Mouse (Mus musculus) limb, embryonic 15.5 days (tissue): Measurements from ENCODE around the gene Tmem108. TPM values are rescaled to one million over a fixed set of nuclear protein-coding genes. Genes with fewer than 3 reads are reported as not detected.

ENCODE experiments used
- ATAC-seq: fragments of 200-750 bp; cut with Nextera tagmentation; 2 replicates; pipeline ENCODE4 v1.8.0; 2017; ENCODE audit warnings: low read depth, moderate TSS enrichment; ENCODE audit not compliant: insufficient number of reproducible peaks, low FRiP score, low TSS enrichment
- H3K27ac ChIP-seq: fragments of 300-500 bp; sonication (generic); 2 replicates; pipeline ENCODE4 v1.5.1; 2015; ENCODE audit warnings: moderate library complexity, mild to moderate bottlenecking, inconsistent platforms
- H3K27me3 ChIP-seq: fragments of 300-500 bp; sonication (generic); 2 replicates; pipeline ENCODE4 v1.6.1; 2015; ENCODE audit warnings: inconsistent platforms
- H3K36me3 ChIP-seq: fragments of 300-500 bp; sonication (generic); 2 replicates; pipeline ENCODE4 v1.6.1; 2015; ENCODE audit warnings: inconsistent platforms
- H3K4me1 ChIP-seq: fragments of 300-500 bp; sonication (generic); 2 replicates; pipeline ENCODE4 v1.6.1; 2015; ENCODE audit warnings: inconsistent platforms
- H3K4me2 ChIP-seq: fragments of 300-500 bp; sonication (generic); 2 replicates; pipeline ENCODE4 v1.6.1; 2015; ENCODE audit warnings: mild to moderate bottlenecking, inconsistent platforms
- H3K4me3 ChIP-seq: fragments of 300-500 bp; sonication (generic); 2 replicates; pipeline ENCODE4 v1.5.1; 2015; ENCODE audit warnings: mild to moderate bottlenecking, inconsistent platforms
- H3K9ac ChIP-seq: fragments of 300-500 bp; sonication (generic); 2 replicates; pipeline ENCODE4 v1.6.1; 2015; ENCODE audit warnings: inconsistent platforms
- H3K9me3 ChIP-seq: fragments of 300-500 bp; sonication (generic); 2 replicates; pipeline ENCODE4 v1.6.1; 2016; ENCODE audit warnings: inconsistent platforms
- WGBS: fragments of 180-500 bp; shearing (Covaris S2); methylation state at CpG from one replicate; pipeline ENCODE4 v1.1.7; 2015; 5-methylcytosine and 5-hydroxymethylcytosine counted together
- polyA plus RNA-seq: library from polyadenylated mRNA; unstranded; fragments of >200 nt; fragmentation: Nextera tagmentation; extraction: Ambion mirVana; gene quantifications from 2 replicates; pipeline ENCODE4 v1.2.1, GENCODE M21; 2015

Tmem108 gene
- polyA plus RNA-seq, 1 experiment from 2014 or later: 6.4 TPM

DNA sequence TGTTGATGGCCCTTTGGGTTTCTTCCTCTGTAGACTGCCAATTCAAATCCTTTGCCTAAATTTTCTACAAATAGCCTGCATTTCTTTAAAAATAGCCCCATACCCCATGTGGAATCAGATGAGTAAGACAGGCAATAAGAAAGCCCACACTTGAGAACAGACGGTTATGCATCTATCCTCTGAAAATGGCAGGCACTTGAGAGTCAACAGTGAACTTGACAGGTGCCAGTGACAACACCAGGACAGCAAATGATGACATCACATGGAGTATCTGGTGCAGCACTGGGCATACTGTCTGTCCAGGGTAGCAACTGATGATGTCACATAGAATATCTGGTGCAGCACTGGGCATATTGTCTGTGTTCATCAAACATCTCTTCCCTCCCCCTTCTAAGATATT is 61.4 kb downstream of the Tmem108 start:
- H3K27me3 ChIP-seq: no peaks in the 10 kb centered on the region
- no peak overlapping the region for H3K27ac ChIP-seq
- H3K36me3 ChIP-seq: no peaks in the 10 kb centered on the region
- no peak for ATAC-seq
- no peak overlapping the region for H3K4me2 ChIP-seq
- no peak overlapping the region for H3K9ac ChIP-seq
- no peaks in the 10 kb centered on the region for H3K9me3 ChIP-seq
- H3K4me1 ChIP-seq: no peaks in the 10 kb centered on the region
- H3K4me3 ChIP-seq: no peak overlapping the region
- 79% methylated on average over 1 of the region's 1 CpGs for WGBS

- Histone ChIP-seq H3K27ac (no peak overlapping the region), H3K27me3 (no peaks in the 10 kb centered on the region), H3K36me3 (no peaks in the 10 kb centered on the region), H3K9ac (no peak overlapping the region), H3K4me2 (no peak overlapping the region), H3K4me1 (peaks cover 8% of the 10 kb centered on the region), H3K4me3 (no peak overlapping the region), H3K9me3 (no peaks in the 10 kb centered on the region)
- ATAC-seq: no peak
- WGBS: 78% methylated on average over 6 of the region's 6 CpGs
Observed at GRCm38 (mm10) chr9:103696967-103697366, 64.7 kb downstream of the Tmem108 start.

DNA sequence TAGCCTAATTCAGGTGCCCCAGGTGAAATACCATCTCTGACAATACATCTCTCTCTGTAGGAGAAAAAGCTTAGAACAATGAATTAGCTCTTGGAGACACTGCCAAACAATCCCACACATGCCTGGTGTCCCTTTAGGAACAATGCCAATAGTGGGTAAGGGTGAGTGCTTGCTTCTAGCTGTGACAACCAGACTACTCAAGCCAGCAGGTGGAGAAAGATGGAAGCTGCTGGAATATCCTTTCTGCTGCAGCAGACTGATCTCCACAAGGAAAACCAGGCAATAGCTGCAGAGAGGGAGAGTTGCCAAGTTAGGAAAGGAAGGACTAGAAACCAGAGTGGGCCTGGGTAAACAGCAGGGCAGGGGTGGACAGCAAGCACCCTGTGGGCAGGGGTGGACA is 67.8 kb downstream of the Tmem108 start:
- Histone ChIP-seq H3K27ac (no peak overlapping the region), H3K9ac (no peak overlapping the region), H3K4me1 (peaks cover 8% of the 10 kb centered on the region), H3K27me3 (no peaks in the 10 kb centered on the region), H3K4me3 (no peak overlapping the region), H3K4me2 (no peak overlapping the region), H3K36me3 (no peaks in the 10 kb centered on the region), H3K9me3 (no peaks in the 10 kb centered on the region)
- no peak for ATAC-seq

DNA sequence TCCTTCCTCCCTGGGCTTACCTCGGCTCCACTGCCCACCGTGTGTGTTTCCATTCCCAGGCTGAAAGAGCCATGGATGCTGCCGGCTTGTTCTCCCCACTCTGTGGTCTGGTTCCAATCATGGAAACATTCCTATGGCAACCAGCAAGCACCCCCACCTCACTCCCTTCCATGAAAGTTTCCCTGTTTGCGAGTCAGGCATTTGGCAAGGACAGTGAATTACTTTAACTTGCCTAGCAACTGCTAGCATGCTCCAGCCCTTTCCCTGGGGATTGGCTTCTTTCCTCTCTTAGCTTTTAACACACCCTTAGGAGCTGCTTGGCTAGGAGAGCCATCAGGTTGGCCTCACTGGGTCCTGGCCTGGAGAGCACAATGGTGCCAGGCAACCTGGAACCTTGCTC is 68.9 kb downstream of the Tmem108 start:
- H3K36me3 ChIP-seq: no peaks in the 10 kb centered on the region
- H3K27ac ChIP-seq: no peak overlapping the region
- H3K9ac ChIP-seq: no peak overlapping the region
- no peak overlapping the region for H3K4me3 ChIP-seq
- H3K27me3 ChIP-seq: no peaks in the 10 kb centered on the region
- no peaks in the 10 kb centered on the region for H3K9me3 ChIP-seq
- peak; percentile 63; the same call in 1 of the 2 replicates for ATAC-seq
- H3K4me1 ChIP-seq: peaks cover 8% of the 10 kb centered on the region
- 21% methylated on average over 4 of the region's 4 CpGs for WGBS
- no peak overlapping the region; the same call in 1 of the 2 replicates for H3K4me2 ChIP-seq

GRCm38 (mm10) chr9:103691847-103692246 is 69.8 kb downstream of the Tmem108 start:
- H3K36me3 ChIP-seq: no peaks in the 10 kb centered on the region
- ATAC-seq: no peak
- H3K4me3 ChIP-seq: no peak overlapping the region
- H3K4me2 ChIP-seq: no peak overlapping the region
- 89% methylated on average over 9 of the region's 9 CpGs for WGBS
- H3K27me3 ChIP-seq: no peaks in the 10 kb centered on the region
- H3K27ac ChIP-seq: no peak overlapping the region
- H3K9ac ChIP-seq: no peak overlapping the region
- no peaks in the 10 kb centered on the region for H3K9me3 ChIP-seq
- H3K4me1 ChIP-seq: peaks cover 13% of the 10 kb centered on the region

GRCm38 (mm10) chr9:103690446-103690845 is 71.2 kb downstream of the Tmem108 start:
- Histone ChIP-seq H3K36me3 (no peaks in the 10 kb centered on the region), H3K4me2 (no peak overlapping the region), H3K9ac (no peak overlapping the region), H3K4me1 (peaks cover 13% of the 10 kb centered on the region), H3K27ac (no peak overlapping the region), H3K9me3 (no peaks in the 10 kb centered on the region), H3K4me3 (no peak overlapping the region), H3K27me3 (no peaks in the 10 kb centered on the region)
- 58% methylated on average over 3 of the region's 3 CpGs for WGBS
- ATAC-seq: no peak

- no peak overlapping the region for H3K4me3 ChIP-seq
- H3K4me2 ChIP-seq: no peak overlapping the region
- ATAC-seq: no peak
- no peaks in the 10 kb centered on the region for H3K27me3 ChIP-seq
- H3K9me3 ChIP-seq: no peaks in the 10 kb centered on the region
- no peak overlapping the region for H3K9ac ChIP-seq
- no peak overlapping the region for H3K27ac ChIP-seq
- peaks cover 13% of the 10 kb centered on the region for H3K4me1 ChIP-seq
- WGBS: 55% methylated on average over 7 of the region's 7 CpGs
- no peaks in the 10 kb centered on the region for H3K36me3 ChIP-seq
Observed at GRCm38 (mm10) chr9:103689697-103690096, 71.9 kb downstream of the Tmem108 start.

DNA sequence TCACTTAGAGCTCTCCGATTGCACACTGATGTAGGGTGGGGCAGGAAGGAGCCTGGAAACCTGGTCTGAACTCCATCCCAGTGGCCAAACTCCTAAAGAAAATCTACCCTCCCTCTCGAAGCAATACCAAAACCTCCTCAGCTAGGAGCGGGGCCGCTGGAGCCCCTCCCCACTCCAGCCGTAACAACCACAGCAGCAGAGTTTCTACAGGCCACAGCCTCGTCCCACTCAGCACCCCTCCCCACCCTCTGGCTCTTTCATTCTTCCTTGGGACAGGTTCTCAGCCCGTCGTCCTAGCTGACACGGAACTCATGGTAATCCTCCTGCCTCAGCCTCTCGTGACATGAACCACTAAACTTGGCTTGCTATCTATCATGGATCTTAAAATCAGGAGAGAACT is 72.6 kb downstream of the Tmem108 start:
- H3K27me3 ChIP-seq: no peaks in the 10 kb centered on the region
- no peak overlapping the region for H3K4me3 ChIP-seq
- H3K27ac ChIP-seq: no peak overlapping the region
- H3K4me1 ChIP-seq: peaks cover 13% of the 10 kb centered on the region
- ATAC-seq: no peak
- 78% methylated on average over 10 of the region's 10 CpGs for WGBS
- no peaks in the 10 kb centered on the region for H3K36me3 ChIP-seq
- no peak overlapping the region for H3K4me2 ChIP-seq
- no peak overlapping the region for H3K9ac ChIP-seq
- no peaks in the 10 kb centered on the region for H3K9me3 ChIP-seq

- 51% methylated on average over 6 of the region's 6 CpGs for WGBS
- ATAC-seq: no peak
- no peak overlapping the region for H3K9ac ChIP-seq
- no peak overlapping the region for H3K4me3 ChIP-seq
- no peaks in the 10 kb centered on the region for H3K9me3 ChIP-seq
- H3K4me2 ChIP-seq: no peak overlapping the region
- no peak overlapping the region for H3K27ac ChIP-seq
- H3K4me1 ChIP-seq: peaks cover 6% of the 10 kb centered on the region
- H3K27me3 ChIP-seq: no peaks in the 10 kb centered on the region
- H3K36me3 ChIP-seq: no peaks in the 10 kb centered on the region
Observed at GRCm38 (mm10) chr9:103687130-103687529, 74.5 kb downstream of the Tmem108 start.

- Histone ChIP-seq H3K36me3 (no peaks in the 10 kb centered on the region), H3K4me2 (no peak overlapping the region), H3K4me1 (peaks cover 11% of the 10 kb centered on the region), H3K9ac (no peak overlapping the region), H3K27ac (no peak overlapping the region), H3K27me3 (no peaks in the 10 kb centered on the region), H3K4me3 (no peak overlapping the region), H3K9me3 (no peaks in the 10 kb centered on the region)
- 52% methylated on average over 4 of the region's 4 CpGs for whole genome bisulfite sequencing
- no peak for ATAC-seq
Observed at GRCm38 (mm10) chr9:103681741-103682330, 79.8 kb downstream of the Tmem108 start.

DNA sequence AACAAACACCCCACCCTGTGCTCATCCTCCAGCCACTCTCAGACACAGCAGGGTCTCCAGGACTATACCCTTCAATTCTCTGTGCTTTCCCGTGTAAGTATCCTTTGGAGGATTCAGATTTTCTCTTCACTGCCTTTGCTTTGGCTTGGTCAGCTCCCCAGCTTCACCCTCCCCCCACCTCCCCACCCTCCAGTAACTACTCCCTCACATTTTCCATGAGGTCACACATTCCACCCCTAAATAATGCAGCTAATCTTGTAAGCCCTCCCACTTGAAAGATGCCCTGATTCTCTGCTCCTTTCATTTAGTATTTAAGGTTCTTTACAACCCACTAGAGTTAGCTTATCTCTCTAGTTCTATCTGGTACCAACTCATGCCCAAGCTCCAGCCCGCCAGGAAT is 82.4 kb downstream of the Tmem108 start:
- Histone ChIP-seq H3K27ac (no peak overlapping the region), H3K9me3 (no peaks in the 10 kb centered on the region), H3K9ac (no peak overlapping the region), H3K4me1 (peaks cover 11% of the 10 kb centered on the region), H3K4me2 (no peak overlapping the region), H3K27me3 (no peaks in the 10 kb centered on the region), H3K36me3 (no peaks in the 10 kb centered on the region), H3K4me3 (no peak overlapping the region)
- 32% methylated on average over 2 of the region's 2 CpGs for WGBS
- ATAC-seq: no peak

DNA sequence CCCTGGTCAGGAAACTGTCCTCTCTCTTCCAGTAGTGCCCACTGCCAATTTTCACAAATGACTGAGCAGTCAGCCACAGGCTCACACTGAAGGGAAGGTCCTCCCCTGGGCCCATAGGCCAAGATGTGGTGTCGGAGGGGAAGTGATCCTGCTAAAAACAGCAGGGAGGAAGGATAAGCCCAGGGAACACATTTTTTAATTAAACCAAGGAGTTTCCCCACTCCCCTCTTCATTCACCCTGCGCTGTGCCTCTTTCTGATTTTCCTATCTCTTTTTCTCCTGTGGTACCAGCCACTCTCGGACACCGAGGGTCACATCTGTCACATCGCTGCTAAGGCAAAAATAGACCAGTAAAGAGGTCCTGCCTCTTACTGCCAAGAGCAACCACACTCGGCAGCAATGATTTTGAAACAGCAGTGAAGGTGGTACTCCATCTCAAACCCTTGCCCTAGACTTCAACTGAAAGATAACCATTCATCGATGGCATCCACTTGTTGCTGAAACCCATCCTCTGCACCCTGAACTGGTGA is 83.0 kb downstream of the Tmem108 start:
- Histone ChIP-seq H3K27me3 (no peaks in the 10 kb centered on the region), H3K4me1 (peaks cover 11% of the 10 kb centered on the region), H3K9ac (no peak overlapping the region), H3K4me3 (no peak overlapping the region), H3K36me3 (no peaks in the 10 kb centered on the region), H3K4me2 (no peak overlapping the region), H3K9me3 (no peaks in the 10 kb centered on the region), H3K27ac (no peak overlapping the region)
- 62% methylated on average over 7 of the region's 7 CpGs for WGBS
- ATAC-seq: no peak

DNA sequence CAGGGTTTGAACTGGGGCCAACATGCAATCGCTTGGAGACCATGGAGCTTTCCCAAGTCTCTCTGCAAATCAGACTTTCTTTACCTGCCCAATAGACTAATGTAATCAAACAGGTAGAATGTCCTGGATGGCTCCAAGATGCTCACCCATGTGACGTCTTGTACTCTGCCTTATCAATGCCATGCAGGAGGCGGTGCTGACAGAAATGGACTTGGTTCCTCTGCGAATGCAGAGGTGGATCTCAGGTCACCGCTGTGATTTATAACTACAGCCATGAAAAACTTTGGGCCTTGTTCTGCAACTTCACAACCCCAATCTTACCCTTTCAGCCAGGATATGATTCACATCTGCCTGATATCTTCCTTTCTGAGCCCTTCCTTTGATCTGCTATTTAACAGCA is 83.8 kb downstream of the Tmem108 start:
- WGBS: 72% methylated on average over 5 of the region's 5 CpGs

More for the DNA sequence above, 83.8 kb downstream of the Tmem108 start:
- no peaks in the 10 kb centered on the region for H3K27me3 ChIP-seq
- H3K9ac ChIP-seq: no peak overlapping the region
- no peak overlapping the region for H3K4me2 ChIP-seq
- ATAC-seq: no peak
- H3K4me3 ChIP-seq: no peak overlapping the region
- no peaks in the 10 kb centered on the region for H3K9me3 ChIP-seq
- no peaks in the 10 kb centered on the region for H3K36me3 ChIP-seq
- H3K27ac ChIP-seq: no peak overlapping the region
- H3K4me1 ChIP-seq: peaks cover 11% of the 10 kb centered on the region
